Mouse (Mus musculus) large intestine, adult 2 months (tissue): Measurements from ENCODE around the gene Daw1. TPM values are rescaled to one million over a fixed set of nuclear protein-coding genes. Genes with fewer than 3 reads are reported as not detected.

Experiments used
- DNase-seq: peaks from one replicate; pipeline ENCODE4 v3.0.0-alpha.2; 2012; ENCODE audit warnings: low read depth, low spot score
- WGBS: fragments of 180-500 bp; shearing (Covaris S2); methylation state at CpG from one replicate; pipeline ENCODE4 v1.1.7; 2018; 5-methylcytosine and 5-hydroxymethylcytosine counted together
- polyA plus RNA-seq: library from polyadenylated mRNA; depleted of rRNA; stranded (reverse); fragments of >200 nt; gene quantifications from 2 replicates; pipeline ENCODE4 v1.2.3, GENCODE M21; 2012; rRNA removed

Daw1 gene
- not detected in 2 replicates for polyA plus RNA-seq

GRCm38 (mm10) chr1:83159603-83160002, at the start of gene Daw1:
Gene Daw1, plus strand, starts transcription at chr1:83159752.
- WGBS: under 1% methylated on average over 16 of the region's 16 CpGs
- no peak for DNase-seq

GRCm38 (mm10) chr1:83110992-83111391, 48.6 kb upstream of the Daw1 start:
- DNase-seq: no peak

GRCm38 (mm10) chr1:83111726-83112125, 47.8 kb upstream of the Daw1 start:
- DNase-seq: no peak
- WGBS: 29% methylated on average over 5 of the region's 5 CpGs

- no peak for DNase-seq
- 13% methylated on average over 8 of the region's 8 CpGs for WGBS
Measured at GRCm38 (mm10) chr1:83116447-83117137, 43.0 kb upstream of the Daw1 start, which contains the start of gene Ccl20. Gene Ccl20, plus strand, starts transcription at chr1:83116766.

GRCm38 (mm10) chr1:83117217-83117616, 42.3 kb upstream of the Daw1 start:
- 31% methylated on average over 3 of the region's 3 CpGs for WGBS
- no peak for DNase-seq

- WGBS: 58% methylated on average over 7 of the region's 7 CpGs
- no peak for DNase-seq
Measured at GRCm38 (mm10) chr1:83117661-83118060, 41.9 kb upstream of the Daw1 start.

- no peak for DNase-seq
Measured at GRCm38 (mm10) chr1:83119903-83120302, 39.6 kb upstream of the Daw1 start.

- WGBS: 82% methylated on average over 3 of the region's 3 CpGs
- DNase-seq: no peak
Measured at GRCm38 (mm10) chr1:83120312-83120711, 39.2 kb upstream of the Daw1 start.

- 81% methylated on average over 2 of the region's 2 CpGs for WGBS
- DNase-seq: no peak
Measured at GRCm38 (mm10) chr1:83123201-83123600, 36.4 kb upstream of the Daw1 start.

- no peak for DNase-seq
- whole genome bisulfite sequencing: 18% methylated on average over 7 of the region's 7 CpGs
Measured at GRCm38 (mm10) chr1:83135829-83136228, 23.7 kb upstream of the Daw1 start.

GRCm38 (mm10) chr1:83137847-83138246, 21.7 kb upstream of the Daw1 start:
- DNase-seq: no peak
- WGBS: 41% methylated on average over 8 of the region's 8 CpGs

GRCm38 (mm10) chr1:83138721-83139120, 20.8 kb upstream of the Daw1 start:
- no peak for DNase-seq
- WGBS: 95% methylated on average over 6 of the region's 6 CpGs

GRCm38 (mm10) chr1:83141510-83141909, 18.0 kb upstream of the Daw1 start:
- WGBS: 78% methylated on average over 8 of the region's 8 CpGs
- DNase-seq: no peak

- 26% methylated on average over 5 of the region's 5 CpGs for WGBS
- no peak for DNase-seq
Measured at GRCm38 (mm10) chr1:83142055-83142454, 17.5 kb upstream of the Daw1 start.

- WGBS: 36% methylated on average over 2 of the region's 2 CpGs
- DNase-seq: peak; percentile 52
Measured at GRCm38 (mm10) chr1:83146547-83146946, 13.0 kb upstream of the Daw1 start.

GRCm38 (mm10) chr1:83150227-83150626, 9.3 kb upstream of the Daw1 start:
- 57% methylated on average over 3 of the region's 3 CpGs for WGBS
- DNase-seq: no peak

GRCm38 (mm10) chr1:83152961-83153360, 6.6 kb upstream of the Daw1 start:
- DNase-seq: no peak
- 76% methylated on average over 3 of the region's 3 CpGs for WGBS

GRCm38 (mm10) chr1:83156876-83157275, 2.7 kb upstream of the Daw1 start:
- no peak for DNase-seq
- 33% methylated on average over 1 of the region's 1 CpGs for WGBS

- WGBS: 83% methylated on average over 3 of the region's 3 CpGs
- no peak for DNase-seq
Measured at GRCm38 (mm10) chr1:83161658-83162057, 2.1 kb downstream of the Daw1 start.

GRCm38 (mm10) chr1:83164027-83164426, 4.5 kb downstream of the Daw1 start:
- DNase-seq: no peak
- 40% methylated on average over 3 of the region's 3 CpGs for WGBS

GRCm38 (mm10) chr1:83169158-83169557, 9.6 kb downstream of the Daw1 start:
- DNase-seq: no peak
- WGBS: 79% methylated on average over 3 of the region's 3 CpGs

- DNase-seq: no peak
- 63% methylated on average over 1 of the region's 1 CpGs for WGBS
Measured at GRCm38 (mm10) chr1:83175985-83176384, 16.4 kb downstream of the Daw1 start.
